Mouse (Mus musculus) liver, postnatal 0 days (tissue): ENCODE measurements around the gene Tex38. TPM values are rescaled to one million over a fixed set of nuclear protein-coding genes. Genes with fewer than 3 reads are reported as not detected.

Experiments used
- ATAC-seq: fragments of 200-750 bp; cut with Nextera tagmentation; 2 replicates; pipeline ENCODE4 v1.8.0; 2017; ENCODE audit warnings: mild to moderate bottlenecking, moderate library complexity
- DNase-seq: peaks from one replicate; pipeline ENCODE4 v3.0.0-alpha.2; 2016
- H3K27ac ChIP-seq: fragments of 300-500 bp; sonication (generic); 2 replicates; pipeline ENCODE4 v1.5.1; 2014; ENCODE audit warnings: antibody characterized with exemption, moderate library complexity, mild to moderate bottlenecking, low read depth
- H3K27me3 ChIP-seq: fragments of 300-500 bp; sonication (generic); 2 replicates; pipeline ENCODE4 v1.6.1; 2014; ENCODE audit warnings: low read length, control low read depth, mixed read lengths; ENCODE audit not compliant: insufficient read depth
- H3K36me3 ChIP-seq: fragments of 300-500 bp; sonication (generic); replicated peaks from 2 replicates; pipeline ENCODE4 v1.6.1; 2014; ENCODE audit warnings: mild to moderate bottlenecking, control low read depth, low read length, moderate library complexity, mixed read lengths; ENCODE audit not compliant: insufficient read depth
- H3K4me1 ChIP-seq: fragments of 300-500 bp; sonication (generic); 2 replicates; pipeline ENCODE4 v1.6.1; 2014; ENCODE audit warnings: antibody characterized with exemption, mild to moderate bottlenecking, control low read depth; ENCODE audit not compliant: insufficient read depth
- H3K4me2 ChIP-seq: fragments of 300-500 bp; sonication (generic); 2 replicates; pipeline ENCODE4 v1.6.1; 2014; ENCODE audit warnings: low read depth, mild to moderate bottlenecking, low read length, moderate library complexity, mixed read lengths
- H3K4me3 ChIP-seq: fragments of 300-500 bp; sonication (generic); 2 replicates; pipeline ENCODE4 v1.5.1; 2014; ENCODE audit warnings: low read depth, low read length
- H3K9ac ChIP-seq: fragments of 300-500 bp; sonication (generic); replicated peaks from 2 replicates; pipeline ENCODE4 v1.6.1; 2014; ENCODE audit warnings: mild to moderate bottlenecking, moderate library complexity
- H3K9me3 ChIP-seq: fragments of 300-500 bp; sonication (generic); 2 replicates; pipeline ENCODE4 v1.6.1; 2016; ENCODE audit warnings: mild to moderate bottlenecking, control low read depth, low read length, mixed read lengths
- CTCF ChIP-seq: sonication (generic); IDR thresholded peaks from 2 replicates; pipeline ENCODE4 v1.5.1; 2016; ENCODE audit warnings: antibody characterized with exemption, low read depth
- EP300 ChIP-seq: IDR thresholded peaks from 2 replicates; pipeline ENCODE4 v1.6.1; 2016; ENCODE audit warnings: antibody characterized with exemption, low read depth, mild to moderate bottlenecking
- WGBS: fragments of 180-500 bp; shearing (Covaris S2); extraction: QIAGEN DNeasy Blood & Tissue Kit; methylation state at CpG from one replicate; pipeline ENCODE4 v1.1.7; 2014; ENCODE audit not compliant: insufficient replicate concordance; 5-methylcytosine and 5-hydroxymethylcytosine counted together
- polyA plus RNA-seq: library from polyadenylated mRNA; unstranded; fragments of >200 nt; fragmentation: Nextera tagmentation; extraction: Ambion mirVana; gene quantifications from 2 replicates; pipeline ENCODE4 v1.2.1, GENCODE M21; 2015

Tex38 gene
- polyA plus RNA-seq, 1 experiment from 2014 or later, result 0.22 TPM

DNA sequence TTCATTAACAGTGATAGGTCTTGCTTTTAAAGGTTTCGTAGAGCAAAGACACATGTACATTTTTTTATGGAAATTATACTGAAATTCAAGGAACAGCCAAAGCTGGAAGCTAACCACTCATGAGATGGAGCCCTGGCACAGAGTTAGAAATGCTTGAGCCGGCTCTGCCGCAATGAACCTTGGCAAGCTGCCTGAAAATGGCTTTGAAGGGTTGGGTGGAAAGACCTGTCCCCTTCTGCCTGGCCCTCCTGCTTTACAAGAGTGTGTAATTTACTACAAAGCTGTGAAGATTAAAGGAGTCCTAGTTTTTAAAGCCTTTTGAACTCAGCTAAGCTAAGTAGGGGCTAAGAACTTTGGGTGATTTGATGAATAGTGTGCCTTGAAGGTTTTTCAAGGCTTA is 19.6 kb downstream of the Tex38 start:
- Histone ChIP-seq H3K9ac (no peak overlapping the region), H3K9me3 (no peaks in the 10 kb centered on the region), H3K27ac (no peak overlapping the region), H3K4me3 (no peak overlapping the region), H3K4me2 (no peak overlapping the region), H3K27me3 (no peaks in the 10 kb centered on the region), H3K36me3 (peaks cover 47% of the 10 kb centered on the region), H3K4me1 (no peaks in the 10 kb centered on the region)
- 78% methylated on average over 3 of the region's 3 CpGs for WGBS
- TF ChIP-seq CTCF (no peak), EP300 (no peak)
- no peak for DNase-seq
- ATAC-seq, result no peak

DNA sequence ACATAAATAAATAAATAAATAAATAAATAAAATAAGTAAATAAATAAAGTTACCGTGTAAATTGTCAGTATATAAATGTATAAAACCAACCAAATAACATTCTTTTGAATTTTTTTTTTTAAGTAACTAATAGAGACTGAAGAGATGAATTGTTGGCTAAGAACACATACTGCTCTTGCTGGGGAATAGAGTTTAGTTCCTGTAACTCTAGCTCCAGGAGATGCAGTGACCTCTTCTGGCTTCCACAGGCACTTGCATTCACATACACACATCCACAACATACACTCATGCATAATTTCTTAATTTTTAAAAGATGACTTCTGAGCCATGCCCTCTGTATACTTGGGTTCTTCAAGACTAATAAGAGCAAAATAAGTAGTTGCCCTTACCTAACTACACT is 26.0 kb downstream of the Tex38 start:
- Histone ChIP-seq H3K36me3 (peaks cover 42% of the 10 kb centered on the region), H3K4me2 (no peak overlapping the region), H3K4me3 (no peak overlapping the region), H3K9ac (no peak overlapping the region), H3K9me3 (no peaks in the 10 kb centered on the region), H3K4me1 (no peaks in the 10 kb centered on the region), H3K27ac (no peak overlapping the region), H3K27me3 (no peaks in the 10 kb centered on the region)
- no peak for TF ChIP-seq EP300
- peak; percentile 30; the same call in 1 of the 2 replicates for TF ChIP-seq CTCF
- DNase-seq (no peak), ATAC-seq (no peak)
- WGBS, result 95% methylated on average over 1 of the region's 1 CpGs

GRCm38 (mm10) chr4:115754101-115754500 is 26.7 kb downstream of the Tex38 start:
- Histone ChIP-seq H3K4me2 (no peak overlapping the region), H3K27me3 (no peaks in the 10 kb centered on the region), H3K36me3 (peaks cover 43% of the 10 kb centered on the region), H3K9me3 (no peaks in the 10 kb centered on the region), H3K4me1 (no peaks in the 10 kb centered on the region), H3K27ac (no peak overlapping the region), H3K9ac (no peak overlapping the region), H3K4me3 (no peak overlapping the region)
- DNase-seq (no peak), ATAC-seq (no peak)
- 85% methylated on average over 3 of the region's 3 CpGs for WGBS
- no peak for TF ChIP-seq EP300
- TF ChIP-seq CTCF, result no peak

GRCm38 (mm10) chr4:115749336-115749735 is 31.5 kb downstream of the Tex38 start:
- no peak overlapping the region for H3K4me3 ChIP-seq
- 53% methylated on average over 1 of the region's 1 CpGs for WGBS
- no peaks in the 10 kb centered on the region for H3K9me3 ChIP-seq
- no peak overlapping the region for H3K27ac ChIP-seq
- peaks cover 48% of the 10 kb centered on the region for H3K36me3 ChIP-seq
- no peak overlapping the region for H3K9ac ChIP-seq
- H3K4me1 ChIP-seq, result no peaks in the 10 kb centered on the region
- no peak overlapping the region for H3K4me2 ChIP-seq
- DNase-seq (no peak), ATAC-seq (no peak)
- H3K27me3 ChIP-seq, result no peaks in the 10 kb centered on the region
- TF ChIP-seq EP300 (no peak), CTCF (no peak)

- no peak overlapping the region for H3K4me3 ChIP-seq
- H3K4me2 ChIP-seq, result no peak overlapping the region
- WGBS, result 69% methylated on average over 1 of the region's 1 CpGs
- H3K4me1 ChIP-seq, result no peaks in the 10 kb centered on the region
- no peak for DNase-seq
- H3K9ac ChIP-seq, result no peak overlapping the region
- H3K27me3 ChIP-seq, result no peaks in the 10 kb centered on the region
- no peak for ATAC-seq
- no peaks in the 10 kb centered on the region for H3K9me3 ChIP-seq
- H3K27ac ChIP-seq, result no peak overlapping the region
- peaks cover 50% of the 10 kb centered on the region for H3K36me3 ChIP-seq
- TF ChIP-seq EP300 (no peak), CTCF (no peak)
Measured at GRCm38 (mm10) chr4:115748181-115748580, 32.6 kb downstream of the Tex38 start.

- TF ChIP-seq EP300, result no peak
- TF ChIP-seq CTCF, result no peak
- Histone ChIP-seq H3K27me3 (no peaks in the 10 kb centered on the region), H3K9me3 (no peaks in the 10 kb centered on the region), H3K4me3 (no peak overlapping the region), H3K27ac (no peak overlapping the region), H3K4me1 (peaks cover 13% of the 10 kb centered on the region), H3K9ac (no peak overlapping the region), H3K4me2 (no peak overlapping the region), H3K36me3 (peaks cover 26% of the 10 kb centered on the region)
- ATAC-seq, result no peak
- no peak for DNase-seq
- WGBS, result 65% methylated on average over 4 of the region's 4 CpGs
Measured at GRCm38 (mm10) chr4:115743096-115743495, 37.7 kb downstream of the Tex38 start.

GRCm38 (mm10) chr4:115742658-115743057 is 38.2 kb downstream of the Tex38 start:
- Histone ChIP-seq H3K4me1 (peaks cover 13% of the 10 kb centered on the region), H3K9ac (no peak overlapping the region), H3K9me3 (no peaks in the 10 kb centered on the region), H3K27me3 (no peaks in the 10 kb centered on the region), H3K4me2 (no peak overlapping the region), H3K4me3 (no peak overlapping the region), H3K36me3 (peaks cover 25% of the 10 kb centered on the region), H3K27ac (no peak overlapping the region)
- DNase-seq (no peak), ATAC-seq (no peak)
- no peak for TF ChIP-seq EP300
- peak; percentile 16; the same call in 1 of the 2 replicates for TF ChIP-seq CTCF
